In the genomic region with DNA sequence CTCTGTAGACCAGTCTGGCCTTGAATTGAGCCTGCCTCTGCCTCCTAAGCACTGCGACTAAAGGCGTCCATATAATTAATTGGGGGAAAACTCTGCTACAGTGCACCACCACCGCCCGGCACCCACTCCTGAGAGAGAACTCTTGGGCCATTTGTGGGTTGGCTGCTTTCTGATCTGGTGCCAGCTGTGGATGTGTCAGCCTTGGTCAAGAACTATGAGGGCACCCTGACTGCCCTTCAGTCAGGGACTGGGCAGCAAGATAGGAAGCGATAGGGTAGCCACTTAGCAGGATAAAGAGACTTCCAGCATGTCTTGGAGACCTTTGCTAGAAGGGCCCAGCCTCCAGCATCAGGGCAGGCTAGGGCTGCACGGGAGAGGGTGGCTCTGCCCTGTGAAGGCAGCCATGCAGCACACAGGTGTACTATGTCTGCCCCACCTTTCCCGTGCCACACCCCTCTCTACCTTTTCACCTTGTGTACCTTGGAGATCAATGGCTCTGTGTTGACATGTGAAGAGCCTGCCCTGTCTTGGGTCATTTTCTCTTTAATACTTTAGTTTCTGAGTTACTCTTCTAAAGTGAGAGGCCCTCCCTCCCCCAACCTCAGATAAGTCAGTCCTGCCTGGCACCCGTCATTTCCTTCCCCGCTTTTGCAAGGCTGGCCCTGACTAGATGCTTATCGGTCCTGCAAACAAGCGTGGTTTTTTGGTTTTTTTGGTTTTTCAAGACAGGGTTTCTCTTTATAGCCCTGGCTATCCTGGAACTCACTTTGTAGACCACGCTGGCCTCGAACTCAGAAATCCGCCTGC, we compare ENCODE assay signal across 12 mouse cellular contexts. TPM values are rescaled to one million over a fixed set of nuclear protein-coding genes. Genes with fewer than 3 reads are reported as not detected.
DNase-seq lines count a peak whose midpoint lies in the region; ATAC-seq and TF ChIP-seq lines count a peak whose summit lies in the region.
"Had no signal": no experiment of that assay in that cellular context is flagged by ENCODE, and none has a peak within 500 bp of the region (broad histone marks: within the 10 kb centered on the region; RNA-seq: fewer than 3 reads in every experiment).

No protein-coding gene starts in this region.

- no peak for TF ChIP-seq CTCF in lung, postnatal 0 days (IDR thresholded peaks at IDR 0.05)

- DNase-seq in kidney, postnatal 10 days = peak; percentile 13
- no peak for DNase-seq in kidney, postnatal 36 days
- peak; percentile 42 for DNase-seq in CD4-positive helper T cell, adult 2 months (ENCODE audit: low read depth, low spot score)
- DNase-seq in adrenal gland, postnatal 14 days = peak; percentile 81
- DNase-seq in gastrocnemius, postnatal 25 days = no peak
- no peak for DNase-seq in lung, postnatal 0 days (ENCODE audit: low spot score)
- DNase-seq: cerebellum, adult 9-11 months; heart, adult 11 months; thymus, postnatal 25 days had no signal

- no peak overlapping the region for H3K9ac ChIP-seq in midbrain, embryonic 15.5 days
- no peak overlapping the region for H3K9ac ChIP-seq in lung, postnatal 0 days (replicated peaks; ENCODE audit: low read depth)
- H3K9ac ChIP-seq: liver, embryonic 14.5 days had no signal

- H3K9me3 ChIP-seq in midbrain, embryonic 15.5 days = no peaks in the 10 kb centered on the region
- H3K9me3 ChIP-seq in lung, postnatal 0 days (ENCODE audit: low read length) = no peaks in the 10 kb centered on the region

- peaks cover 2% of the 10 kb centered on the region for H3K4me1 ChIP-seq in midbrain, embryonic 15.5 days
- no peaks in the 10 kb centered on the region for H3K4me1 ChIP-seq in lung, postnatal 0 days (ENCODE audit: insufficient read depth, low read depth, low read length)

- 93% methylated on average over 14 of the region's 14 CpGs for WGBS in midbrain, embryonic 15.5 days
- WGBS in lung, postnatal 0 days = 86% methylated on average over 13 of the region's 14 CpGs

- TF ChIP-seq EP300 in lung, postnatal 0 days (IDR thresholded peaks at IDR 0.05) = no peak

- H3K4me2 ChIP-seq in midbrain, embryonic 15.5 days = no peak overlapping the region
- H3K4me2 ChIP-seq in lung, postnatal 0 days (replicated peaks; ENCODE audit: low read depth, low read length) = no peak overlapping the region

- H3K27me3 ChIP-seq in midbrain, embryonic 15.5 days (replicated peaks) = no peaks in the 10 kb centered on the region
- H3K27me3 ChIP-seq in lung, postnatal 0 days (replicated peaks; ENCODE audit: insufficient read depth, low read length) = no peaks in the 10 kb centered on the region

- no peak overlapping the region for H3K27ac ChIP-seq in midbrain, embryonic 15.5 days
- H3K27ac ChIP-seq in lung, postnatal 0 days (ENCODE audit: low read length) = no peak overlapping the region
- H3K27ac ChIP-seq: liver, embryonic 14.5 days had no signal

- H3K36me3 ChIP-seq in midbrain, embryonic 15.5 days (replicated peaks) = peaks cover 44% of the 10 kb centered on the region
- H3K36me3 ChIP-seq in lung, postnatal 0 days (ENCODE audit: insufficient read depth, low read length) = peaks cover 21% of the 10 kb centered on the region; the same call in 1 of the 2 replicates

- H3K4me3 ChIP-seq in midbrain, embryonic 15.5 days = no peak overlapping the region
- no peak overlapping the region for H3K4me3 ChIP-seq in lung, postnatal 0 days (ENCODE audit: low read depth, low read length)

- ATAC-seq in megakaryocyte, adult 5-6 weeks (ENCODE audit: poor library complexity, severe bottlenecking) = 0 out of 2 replicates have a peak, but pooled peaks have one; percentile 38
- no peak for ATAC-seq in midbrain, embryonic 15.5 days (replicated peaks)
- no peak; the same call in 1 of the 2 replicates for ATAC-seq in lung, postnatal 0 days

RNA-seq across cellular contexts. Expression of gene Atp13a2, which starts 8.6 kb away (rescaled TPM):
- total RNA-seq in adrenal gland, postnatal 14 days (2021) = 28.7 and 37.1 TPM in 2 replicates
- total RNA-seq in megakaryocyte, adult 5-6 weeks (2015) = 25.1 and 29.7 TPM in 2 replicates
- total RNA-seq in megakaryocyte, adult 5-6 weeks (2017) = 37.2 and 43.5 TPM in 2 replicates
- total RNA-seq in gastrocnemius, postnatal 25 days (2021) = 10 to 100 TPM; 16.4 to 18.2 TPM
- 189 and 193 TPM in 2 replicates for polyA plus RNA-seq in midbrain, embryonic 15.5 days (2015; fragmentation: Nextera tagmentation; extraction: Ambion mirVana)
- polyA plus RNA-seq in lung, postnatal 0 days (2015; fragmentation: Nextera tagmentation; extraction: Ambion mirVana) = 34.2 and 34.4 TPM in 2 replicates

RNA-seq across cellular contexts. Expression of gene Sdhb, which starts 17.1 kb away (rescaled TPM):
- 699 and 754 TPM in 2 replicates for total RNA-seq in adrenal gland, postnatal 14 days (2021)
- 182 and 183 TPM in 2 replicates for total RNA-seq in megakaryocyte, adult 5-6 weeks (2015)
- total RNA-seq in megakaryocyte, adult 5-6 weeks (2017) = 110 and 120 TPM in 2 replicates
- total RNA-seq in gastrocnemius, postnatal 25 days (2021) = 100 to 1,000 TPM; 613 to 621 TPM
- polyA plus RNA-seq in midbrain, embryonic 15.5 days (2015; fragmentation: Nextera tagmentation; extraction: Ambion mirVana) = 442 and 447 TPM in 2 replicates
- polyA plus RNA-seq in lung, postnatal 0 days (2015; fragmentation: Nextera tagmentation; extraction: Ambion mirVana) = 251 and 275 TPM in 2 replicates

RNA-seq across cellular contexts. Expression of gene Mfap2, which starts 32.1 kb away (rescaled TPM):
- total RNA-seq in adrenal gland, postnatal 14 days (2021) = 26.0 and 28.6 TPM in 2 replicates
- total RNA-seq in megakaryocyte, adult 5-6 weeks (2015) = not detected in 2 replicates
- not detected in 2 replicates for total RNA-seq in megakaryocyte, adult 5-6 weeks (2017)
- total RNA-seq in gastrocnemius, postnatal 25 days (2021) = 10 to 100 TPM; 11.9 to 13.3 TPM
- 153 and 181 TPM in 2 replicates for polyA plus RNA-seq in midbrain, embryonic 15.5 days (2015; fragmentation: Nextera tagmentation; extraction: Ambion mirVana)
- 398 and 422 TPM in 2 replicates for polyA plus RNA-seq in lung, postnatal 0 days (2015; fragmentation: Nextera tagmentation; extraction: Ambion mirVana)

Comparison
In these comparisons a context has a peak if more than half of its experiments do, and no peak if none do; other contexts are left out.
1. DNase-seq: peak in kidney, postnatal 10 days (single experiment), CD4-positive helper T cell, adult 2 months (single experiment) and adrenal gland, postnatal 14 days (single experiment); none in kidney, postnatal 36 days (0 of 2), gastrocnemius, postnatal 25 days (single experiment) and lung, postnatal 0 days (single experiment).
2. RNA of gene Mfap2, which starts 32.1 kb away (total RNA-seq): 26.0 to 28.6 TPM in adrenal gland, postnatal 14 days and 11.9 to 13.3 TPM in gastrocnemius, postnatal 25 days; not detected in megakaryocyte, adult 5-6 weeks; every median in the first group is over 10 times any median in the second.